Comparison of ENCODE assay signal across 7 mouse cellular contexts in genomic region chr6:38874565-38875257, GRCm38 (mm10). TPM values are rescaled to one million over a fixed set of nuclear protein-coding genes. Genes with fewer than 3 reads are reported as not detected.
DNase-seq lines count a peak whose midpoint lies in the region; ATAC-seq lines count a peak whose summit lies in the region.

No protein-coding gene starts in this region.

- peak overlapping the region; percentile 100 for H3K9ac ChIP-seq in neural tube, embryonic 11.5 days (ENCODE audit: low read length)

- no peaks in the 10 kb centered on the region for H3K36me3 ChIP-seq in neural tube, embryonic 11.5 days (ENCODE audit: control insufficient read depth, insufficient read depth, low read length)

- DNase-seq in 3134 (ENCODE audit: extremely low read depth, insufficient read length, low spot score): peak; percentile 24
- peak; percentile 61 for DNase-seq in CD4-positive helper T cell, adult 2 months (ENCODE audit: low read depth, low spot score)
- peak; percentile 39 for DNase-seq in embryo, embryonic 9.5 days (ENCODE audit: extremely low spot score)
- DNase-seq in heart, postnatal 14 days: peak; percentile 11 to 17
- peak; percentile 55 for DNase-seq in liver
- DNase-seq in neural tube, embryonic 11.5 days (ENCODE audit: low spot score): peak; percentile 50
- DNase-seq in urinary bladder, postnatal 36 days (ENCODE audit: low spot score in 2 of 2): no peak

- peak overlapping the region; percentile 100 for H3K4me3 ChIP-seq in neural tube, embryonic 11.5 days (ENCODE audit: low read depth, low read length)

- H3K4me2 ChIP-seq in neural tube, embryonic 11.5 days (ENCODE audit: low read depth): peak overlapping the region; percentile 69

- 2% methylated on average over 23 of the region's 23 CpGs for WGBS in neural tube, embryonic 11.5 days

- intact Hi-C loops in heart, postnatal 14 days (cut with DNase I): loop anchor here (2.0 to 5.0 kb wide), 4 partner anchors 38 to 192 kb away; no protein-coding TSS in a partner anchor

- no peaks in the 10 kb centered on the region for H3K9me3 ChIP-seq in neural tube, embryonic 11.5 days (ENCODE audit: control insufficient read depth, low read length)

- no peaks in the 10 kb centered on the region for H3K27me3 ChIP-seq in neural tube, embryonic 11.5 days (ENCODE audit: control insufficient read depth, insufficient read depth, low read length)

- peaks cover 32% of the 10 kb centered on the region for H3K4me1 ChIP-seq in neural tube, embryonic 11.5 days (ENCODE audit: control insufficient read depth, insufficient read depth, low read length)

- no peak for ATAC-seq in neural tube, embryonic 11.5 days (ENCODE audit: insufficient read depth, low FRiP score, low TSS enrichment)

- H3K27ac ChIP-seq in neural tube, embryonic 11.5 days (ENCODE audit: low read depth, low read length): peak overlapping the region; percentile 92

RNA-seq across cellular contexts. Expression of gene Tbxas1, which starts 0.5 kb away (rescaled TPM):
- total RNA-seq in heart, postnatal 14 days (2021): 1 to 10 TPM; 2.0 to 3.1 TPM
- 1.5 and 2.8 TPM in 2 replicates for polyA plus RNA-seq in neural tube, embryonic 11.5 days (2014; fragmentation: Nextera tagmentation; extraction: Ambion mirVana)

RNA-seq across cellular contexts. Expression of gene Hipk2, which starts 1.3 kb away (rescaled TPM):
- 10 to 100 TPM; 88.5 to 88.9 TPM for total RNA-seq in heart, postnatal 14 days (2021)
- 26.7 and 30.6 TPM in 2 replicates for polyA plus RNA-seq in neural tube, embryonic 11.5 days (2014; fragmentation: Nextera tagmentation; extraction: Ambion mirVana)

Comparison
In these comparisons a context has a peak if more than half of its experiments do, and no peak if none do; other contexts are left out.
1. DNase-seq: peak in 3134 (single experiment), CD4-positive helper T cell, adult 2 months (single experiment), embryo, embryonic 9.5 days (single experiment), heart, postnatal 14 days (2 of 2), liver (single experiment) and neural tube, embryonic 11.5 days (single experiment); none in urinary bladder, postnatal 36 days (0 of 2).